20 mouse cellular contexts compared by ENCODE assay signal in genomic region chr16:35633058-35633457, GRCm38 (mm10).
"Had no signal": no experiment of that assay in that cellular context is flagged by ENCODE, and none has a peak within 500 bp of the region (broad histone marks: within the 10 kb centered on the region; RNA-seq: fewer than 3 reads in every experiment).

No protein-coding gene starts in this region.

- H3K27ac ChIP-seq: limb, embryonic 12.5 days; limb, embryonic 15.5 days; liver, embryonic 13.5 days; neural tube, embryonic 12.5 days; neural tube, embryonic 15.5 days; stomach, postnatal 0 days had no signal

- H3K27me3 ChIP-seq: liver, embryonic 13.5 days; neural tube, embryonic 12.5 days; neural tube, embryonic 15.5 days had no signal

- H3K4me3 ChIP-seq: limb, embryonic 12.5 days; limb, embryonic 15.5 days; liver, embryonic 13.5 days; neural tube, embryonic 12.5 days; neural tube, embryonic 15.5 days had no signal

- H3K4me1 ChIP-seq: liver, embryonic 13.5 days; neural tube, embryonic 12.5 days had no signal

- H3K36me3 ChIP-seq: limb, embryonic 12.5 days; limb, embryonic 15.5 days; liver, embryonic 13.5 days; neural tube, embryonic 15.5 days had no signal

- H3K9ac ChIP-seq: limb, embryonic 12.5 days; limb, embryonic 15.5 days; liver, embryonic 13.5 days; neural tube, embryonic 12.5 days; neural tube, embryonic 15.5 days had no signal

- DNase-seq: kidney, adult 8-10 months; kidney, postnatal 14 days; kidney, postnatal 4 days; left cerebral cortex, postnatal 4 days; liver, embryonic 13.5 days; lung, adult 2 months; lung, postnatal 14 days; lung, postnatal 4 days; midbrain, embryonic 14.5 days; right cerebral cortex, adult 18-20 months; right cerebral cortex, postnatal 14 days; right cerebral cortex, postnatal 4 days; thymus, adult 2 months; thymus, postnatal 14 days; thymus, postnatal 4 days had no signal
